20 mouse cellular contexts compared by ENCODE assay signal in genomic region chr5:134249245-134249649, GRCm38 (mm10). TPM values are rescaled to one million over a fixed set of nuclear protein-coding genes. Genes with fewer than 3 reads are reported as not detected.
A peak's percentile ranks its signal among the peaks of the same experiment; 100 is the strongest.
DNase-seq lines count a peak whose midpoint lies in the region; ATAC-seq and TF ChIP-seq lines count a peak whose summit lies in the region.
"Had no signal": no experiment of that assay in that cellular context is flagged by ENCODE, and none has a peak within 500 bp of the region (broad histone marks: within the 10 kb centered on the region; RNA-seq: fewer than 3 reads in every experiment).

No protein-coding gene starts in this region.

- H3K79me2 ChIP-seq in C2C12 (ENCODE audit: control insufficient read depth, insufficient read depth): no peaks in the 10 kb centered on the region

- H3K79me3 ChIP-seq in C2C12 (ENCODE audit: low read depth): no peaks in the 10 kb centered on the region

- ATAC-seq in heart, embryonic 12.5 days (ENCODE audit: insufficient number of reproducible peaks, low FRiP score): no peak
- ATAC-seq in midbrain, embryonic 16.5 days: no peak
- ATAC-seq: forebrain, embryonic 16.5 days had no signal

- H3K27me3 ChIP-seq in heart, embryonic 12.5 days (replicated peaks): no peaks in the 10 kb centered on the region
- no peaks in the 10 kb centered on the region for H3K27me3 ChIP-seq in C2C12 (ENCODE audit: control insufficient read depth, insufficient read depth, insufficient read length)
- no peaks in the 10 kb centered on the region for H3K27me3 ChIP-seq in midbrain, embryonic 16.5 days (ENCODE audit: control insufficient read depth, insufficient read depth, low read depth, low read length)
- H3K27me3 ChIP-seq: embryonic facial prominence, embryonic 13.5 days; heart, embryonic 13.5 days; hindbrain, embryonic 15.5 days; limb, embryonic 15.5 days; liver, embryonic 15.5 days; midbrain, embryonic 12.5 days had no signal

- peaks cover 98% of the 10 kb centered on the region for H3K36me3 ChIP-seq in heart, embryonic 12.5 days
- peaks cover 78% of the 10 kb centered on the region for H3K36me3 ChIP-seq in C2C12 (ENCODE audit: control insufficient read depth, insufficient read depth)
- H3K36me3 ChIP-seq in midbrain, embryonic 16.5 days (ENCODE audit: control insufficient read depth, insufficient read depth, low read length): peaks cover 70% of the 10 kb centered on the region

- no peaks in the 10 kb centered on the region for H3K4me1 ChIP-seq in heart, embryonic 12.5 days (replicated peaks)
- no peaks in the 10 kb centered on the region for H3K4me1 ChIP-seq in midbrain, embryonic 16.5 days (ENCODE audit: control insufficient read depth, insufficient read depth, low read length)
- H3K4me1 ChIP-seq: embryonic facial prominence, embryonic 13.5 days; heart, embryonic 13.5 days; hindbrain, embryonic 15.5 days; limb, embryonic 15.5 days; liver, embryonic 15.5 days; midbrain, embryonic 12.5 days had no signal

- peak overlapping the region; percentile 30 for H3ac ChIP-seq in C2C12 (ENCODE audit: control insufficient read depth, insufficient read length, low read depth)

- no peak overlapping the region for H3K9ac ChIP-seq in heart, embryonic 12.5 days
- no peak overlapping the region for H3K9ac ChIP-seq in midbrain, embryonic 16.5 days (ENCODE audit: low read depth, low read length)
- H3K9ac ChIP-seq: embryonic facial prominence, embryonic 13.5 days; heart, embryonic 13.5 days; hindbrain, embryonic 15.5 days; limb, embryonic 15.5 days; liver, embryonic 15.5 days; midbrain, embryonic 12.5 days had no signal

- no peak overlapping the region for H3K4me2 ChIP-seq in heart, embryonic 12.5 days
- H3K4me2 ChIP-seq in midbrain, embryonic 16.5 days (ENCODE audit: low read length): no peak overlapping the region
- H3K4me2 ChIP-seq: embryonic facial prominence, embryonic 13.5 days; heart, embryonic 13.5 days; hindbrain, embryonic 15.5 days; limb, embryonic 15.5 days; liver, embryonic 15.5 days; midbrain, embryonic 12.5 days had no signal

- no peak for TF ChIP-seq CTCF in C2C12 (IDR thresholded peaks at IDR 0.05; ENCODE audit: control insufficient read depth, insufficient read depth, insufficient read length)

- no peaks in the 10 kb centered on the region for H3K9me3 ChIP-seq in heart, embryonic 12.5 days (replicated peaks)
- no peaks in the 10 kb centered on the region for H3K9me3 ChIP-seq in midbrain, embryonic 16.5 days (replicated peaks; ENCODE audit: control insufficient read depth, low read length, poor library complexity, severe bottlenecking)
- H3K9me3 ChIP-seq: embryonic facial prominence, embryonic 13.5 days; heart, embryonic 13.5 days; hindbrain, embryonic 15.5 days; limb, embryonic 15.5 days; liver, embryonic 15.5 days; midbrain, embryonic 12.5 days had no signal

- peak; percentile 70 for DNase-seq in heart, adult 11 months
- DNase-seq in left cerebral cortex, postnatal 14 days (ENCODE audit: low spot score in 2 of 2): peak; percentile 33 to 57
- DNase-seq in left cerebral cortex, postnatal 4 days: no peak
- no peak for DNase-seq in urinary bladder, postnatal 36 days (ENCODE audit: low spot score in 2 of 2)
- no peak for DNase-seq in testis, postnatal 14 days (ENCODE audit: low spot score)
- DNase-seq: cerebellum, adult 9-10 months; kidney, adult 18-20 months; kidney, postnatal 10 days; retina, postnatal 1 day had no signal

- H3K4me3 ChIP-seq in heart, embryonic 12.5 days: no peak overlapping the region
- no peak overlapping the region for H3K4me3 ChIP-seq in C2C12 (ENCODE audit: insufficient read depth, poor library complexity, severe bottlenecking)
- no peak overlapping the region for H3K4me3 ChIP-seq in midbrain, embryonic 16.5 days (ENCODE audit: low read depth, low read length)
- H3K4me3 ChIP-seq: embryonic facial prominence, embryonic 13.5 days; heart, embryonic 13.5 days; hindbrain, embryonic 15.5 days; limb, embryonic 15.5 days; liver, embryonic 15.5 days; midbrain, embryonic 12.5 days had no signal

- 81% methylated on average over 8 of the region's 8 CpGs for WGBS in heart, embryonic 12.5 days
- 89% methylated on average over 8 of the region's 8 CpGs for WGBS in midbrain, embryonic 16.5 days

- no peak overlapping the region for H3K27ac ChIP-seq in heart, embryonic 12.5 days (ENCODE audit: poor library complexity, severe bottlenecking)
- peak overlapping the region; percentile 40 for H3K27ac ChIP-seq in midbrain, embryonic 16.5 days (ENCODE audit: low read length)
- H3K27ac ChIP-seq: embryonic facial prominence, embryonic 13.5 days; heart, embryonic 13.5 days; hindbrain, embryonic 15.5 days; limb, embryonic 15.5 days; liver, embryonic 15.5 days; macrophage; midbrain, embryonic 12.5 days had no signal

- intact Hi-C loops in left cerebral cortex, postnatal 14 days (cut with DNase I): no loop called here
- intact Hi-C loops in left cerebral cortex, postnatal 4 days (cut with DNase I): no loop called here

TF ChIP-seq in C2C12, 6 proteins besides CTCF, POLR2A, EP300 and RAD21:
- no peak for TF ChIP-seq USF1 (IDR thresholded peaks at IDR 0.05; ENCODE audit: low read depth)
- no peak for TF ChIP-seq MAX (IDR thresholded peaks at IDR 0.05)
- TF ChIP-seq MYOD1 (IDR thresholded peaks at IDR 0.05; ENCODE audit: control insufficient read depth, insufficient read length, low read depth): no peak
- TF ChIP-seq CEBPB (IDR thresholded peaks at IDR 0.05; ENCODE audit: low read depth): no peak
- TF ChIP-seq FOSL1 (IDR thresholded peaks at IDR 0.05; ENCODE audit: insufficient read depth, low read length, poor library complexity, severe bottlenecking): no peak
- TF ChIP-seq MYOG (IDR thresholded peaks at IDR 0.05; ENCODE audit: control insufficient read depth, extremely low read depth, insufficient read length): no peak

RNA-seq across cellular contexts. Expression of gene Ncf1, which starts 19.8 kb away (rescaled TPM):
- 2.0 and 2.2 TPM in 2 replicates for polyA plus RNA-seq in heart, embryonic 12.5 days (2016; fragmentation: Nextera tagmentation; extraction: Ambion mirVana)
- 1 to 10 TPM; 6.7 to 9.2 TPM for total RNA-seq in left cerebral cortex, postnatal 14 days (2021)
- total RNA-seq in left cerebral cortex, postnatal 4 days (2021): 1 to 10 TPM; 2.5 to 3.7 TPM
- 0.01 TPM for polyA plus RNA-seq in C2C12 (2012; fragmentation: generic; extraction: Trizol)
- 2.5 and 2.7 TPM in 2 replicates for polyA plus RNA-seq in midbrain, embryonic 16.5 days (2015; fragmentation: Nextera tagmentation; extraction: Ambion mirVana)

Comparison
In these comparisons a context has a peak if more than half of its experiments do, and no peak if none do; other contexts are left out.
1. DNase-seq: peak in heart, adult 11 months (single experiment) and left cerebral cortex, postnatal 14 days (2 of 2); none in left cerebral cortex, postnatal 4 days (single experiment), urinary bladder, postnatal 36 days (0 of 2) and testis, postnatal 14 days (single experiment).